Mouse (Mus musculus): ENCODE data around the gene Ccr7.

Gene Ccr7

GRCm38 (mm10) chr11:99154987-99155641 is at the start of gene Ccr7:
Gene Ccr7, minus strand, starts transcription at chr11:99155077.
- peak in 1 of 2 experiments; percentile 28 for DNase-seq

- DNase-seq = peak; percentile 51 to 74
Observed at GRCm38 (mm10) chr11:99189154-99189582, 34.3 kb upstream of the Ccr7 start.

- DNase-seq = no peak
Observed at GRCm38 (mm10) chr11:99187348-99187747, 32.5 kb upstream of the Ccr7 start.

- DNase-seq = no peak
Observed at GRCm38 (mm10) chr11:99186836-99187235, 32.0 kb upstream of the Ccr7 start.

GRCm38 (mm10) chr11:99182575-99182974 is 27.7 kb upstream of the Ccr7 start:
- no peak for DNase-seq

GRCm38 (mm10) chr11:99180071-99180470 is 25.2 kb upstream of the Ccr7 start:
- DNase-seq = no peak

- no peak for DNase-seq
Observed at GRCm38 (mm10) chr11:99177925-99178198, 23.0 kb upstream of the Ccr7 start.

- DNase-seq = no peak
Observed at GRCm38 (mm10) chr11:99177054-99177924, 22.4 kb upstream of the Ccr7 start.

- no peak for DNase-seq
Observed at GRCm38 (mm10) chr11:99172002-99172401, 17.1 kb upstream of the Ccr7 start.

- no peak for DNase-seq
Observed at GRCm38 (mm10) chr11:99171442-99171841, 16.6 kb upstream of the Ccr7 start.

GRCm38 (mm10) chr11:99170547-99171267 is 15.8 kb upstream of the Ccr7 start:
- DNase-seq = peak in 1 of 2 experiments; percentile 41

- DNase-seq = no peak
Observed at GRCm38 (mm10) chr11:99170005-99170404, 15.1 kb upstream of the Ccr7 start.

- no peak for DNase-seq
Observed at GRCm38 (mm10) chr11:99169438-99169837, 14.6 kb upstream of the Ccr7 start.

- no peak for DNase-seq
Observed at GRCm38 (mm10) chr11:99168030-99168474, 13.2 kb upstream of the Ccr7 start.

- DNase-seq = no peak
Observed at GRCm38 (mm10) chr11:99167576-99167975, 12.7 kb upstream of the Ccr7 start.

GRCm38 (mm10) chr11:99166241-99166640 is 11.4 kb upstream of the Ccr7 start:
- DNase-seq = no peak

- no peak for DNase-seq
Observed at GRCm38 (mm10) chr11:99165031-99165752, 10.3 kb upstream of the Ccr7 start.

- peak; percentile 40 to 50 for DNase-seq
Observed at GRCm38 (mm10) chr11:99162972-99163686, 8.3 kb upstream of the Ccr7 start.

- no peak for DNase-seq
Observed at GRCm38 (mm10) chr11:99161648-99162047, 6.8 kb upstream of the Ccr7 start.

- no peak for DNase-seq
Observed at GRCm38 (mm10) chr11:99160228-99160627, 5.4 kb upstream of the Ccr7 start.

GRCm38 (mm10) chr11:99155817-99156216 is 940 bp upstream of the Ccr7 start:
- DNase-seq = no peak
